Mouse (Mus musculus) kidney, embryonic 14.5 days (tissue): ENCODE results near the gene Gtpbp4. TPM values are rescaled to one million over a fixed set of nuclear protein-coding genes. Genes with fewer than 3 reads are reported as not detected.

Experiments
- ATAC-seq: fragments of 200-750 bp; cut with Nextera tagmentation; 2 replicates; pipeline ENCODE4 v1.8.0; 2017; ENCODE audit warnings: moderate number of reproducible peaks, mild to moderate bottlenecking, moderate TSS enrichment, moderate library complexity; ENCODE audit not compliant: low FRiP score, low TSS enrichment
- H3K27ac ChIP-seq: fragments of 300-500 bp; sonication (generic); 2 replicates; pipeline ENCODE4 v1.5.1; 2014; ENCODE audit warnings: low read depth, mild to moderate bottlenecking, low read length, moderate library complexity, mixed read lengths
- H3K27me3 ChIP-seq: fragments of 300-500 bp; sonication (generic); 2 replicates; pipeline ENCODE4 v1.6.1; 2014; ENCODE audit warnings: mild to moderate bottlenecking, low read length; ENCODE audit not compliant: control insufficient read depth, insufficient read depth
- H3K36me3 ChIP-seq: fragments of 300-500 bp; sonication (generic); 2 replicates; pipeline ENCODE4 v1.6.1; 2014; ENCODE audit warnings: low read length, mixed read lengths; ENCODE audit not compliant: control insufficient read depth, insufficient read depth
- H3K4me1 ChIP-seq: fragments of 300-500 bp; sonication (generic); 2 replicates; pipeline ENCODE4 v1.6.1; 2014; ENCODE audit warnings: low read length, mixed read lengths; ENCODE audit not compliant: control insufficient read depth, insufficient read depth
- H3K4me2 ChIP-seq: fragments of 300-500 bp; sonication (generic); replicated peaks from 2 replicates; pipeline ENCODE4 v1.6.1; 2014; ENCODE audit warnings: low read depth, mild to moderate bottlenecking, low read length
- H3K4me3 ChIP-seq: fragments of 300-500 bp; sonication (generic); 2 replicates; pipeline ENCODE4 v1.5.1; 2014; ENCODE audit warnings: mild to moderate bottlenecking, low read length
- H3K9ac ChIP-seq: fragments of 300-500 bp; sonication (generic); 2 replicates; pipeline ENCODE4 v1.6.1; 2014; ENCODE audit warnings: low read depth, mild to moderate bottlenecking, low read length, moderate library complexity
- H3K9me3 ChIP-seq: fragments of 300-500 bp; sonication (generic); 2 replicates; pipeline ENCODE4 v1.6.1; 2016; ENCODE audit warnings: low read length; ENCODE audit not compliant: control insufficient read depth
- whole genome bisulfite sequencing: fragments of 180-500 bp; shearing (Covaris S2); extraction: QIAGEN DNeasy Blood & Tissue Kit; methylation state at CpG from one replicate; pipeline ENCODE4 v1.1.7; 2014; 5-methylcytosine and 5-hydroxymethylcytosine counted together
- polyA plus RNA-seq: library from polyadenylated mRNA; unstranded; fragments of >200 nt; fragmentation: Nextera tagmentation; extraction: Ambion mirVana; gene quantifications from 2 replicates; pipeline ENCODE4 v1.2.1, GENCODE M21; 2014

Gtpbp4 gene
- polyA plus RNA-seq: 91.3 and 102 TPM in 2 replicates

DNA sequence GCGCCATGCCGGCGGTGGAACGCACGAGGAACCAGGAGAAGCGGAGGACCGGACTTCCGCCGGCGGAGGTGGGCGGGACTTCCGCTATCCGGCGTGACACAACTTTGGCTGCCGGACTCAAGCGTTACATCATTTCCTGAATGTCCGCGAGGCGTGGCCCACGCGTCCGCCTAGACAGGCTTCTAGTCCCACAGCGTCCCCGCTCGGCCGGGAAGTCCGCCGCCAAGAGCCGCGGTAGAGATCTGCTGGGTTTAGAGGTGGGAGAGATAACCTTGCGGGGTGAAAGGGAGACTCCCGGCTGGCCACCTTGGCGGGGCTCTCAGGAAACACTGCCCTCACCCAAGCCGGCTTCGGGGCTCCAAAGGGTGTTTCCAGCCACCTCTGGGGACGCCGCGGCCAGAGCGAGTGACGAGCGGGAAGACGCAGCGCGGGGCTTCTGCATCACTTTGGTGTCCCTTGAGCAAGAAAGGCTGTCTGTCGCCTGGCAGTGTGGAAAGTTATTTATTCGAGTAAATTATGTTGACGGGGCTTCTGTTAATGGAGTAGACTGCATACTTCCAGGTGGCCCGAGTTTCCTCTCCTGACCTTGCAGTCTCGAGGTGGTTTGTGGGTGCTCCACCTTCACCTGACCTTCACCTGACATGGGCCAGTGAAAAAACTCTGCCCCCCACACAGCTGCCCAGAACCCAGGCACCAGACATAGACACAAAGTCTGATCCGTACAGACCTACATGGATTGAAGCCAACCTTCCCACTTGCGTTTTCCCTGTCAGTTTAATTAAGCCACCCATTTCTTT lies at the start of gene Gtpbp4:
Gtpbp4 (minus strand) TSS at position 94 of the 797 bp plus-strand sequence.
- Histone ChIP-seq H3K27me3 (no peaks in the 10 kb centered on the region), H3K9ac (peak within 1 kb of the TSS; percentile 84), H3K27ac (0 out of 2 replicates have a peak within 1 kb of the TSS, but pooled peaks have one; percentile 65), H3K4me3 (peak within 1 kb of the TSS; percentile 93), H3K4me2 (peak within 1 kb of the TSS; percentile 84), H3K36me3 (peaks cover 8% of the 10 kb centered on the region; the same call in 1 of the 2 replicates), H3K9me3 (no peaks in the 10 kb centered on the region), H3K4me1 (peaks cover 7% of the 10 kb centered on the region)
- ATAC-seq: peak; percentile 98
- 1% methylated on average over 51 of the region's 51 CpGs for WGBS

DNA sequence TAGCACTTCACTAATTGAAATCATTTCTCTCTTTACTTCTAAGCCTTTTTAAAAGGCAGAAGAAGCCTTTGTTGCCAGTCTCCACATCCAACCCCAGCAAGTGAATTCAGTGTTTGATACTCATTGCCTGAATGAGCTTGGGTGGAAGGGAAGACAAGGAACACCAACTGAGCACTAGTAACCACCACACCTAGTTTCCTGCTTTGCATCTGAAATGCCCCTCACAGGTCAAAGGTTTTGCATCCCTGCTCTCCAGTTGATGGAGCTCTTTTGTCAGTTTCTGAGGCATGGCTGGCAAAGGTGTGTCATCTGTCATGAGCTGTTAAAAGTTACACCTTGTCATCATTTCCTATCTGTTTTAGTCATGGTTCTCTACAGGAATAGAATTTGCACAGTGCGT lies 48.8 kb upstream of the Gtpbp4 start:
- Histone ChIP-seq H3K4me3 (no peak overlapping the region), H3K9ac (no peak overlapping the region), H3K9me3 (no peaks in the 10 kb centered on the region), H3K36me3 (no peaks in the 10 kb centered on the region), H3K4me1 (no peaks in the 10 kb centered on the region), H3K27me3 (no peaks in the 10 kb centered on the region), H3K4me2 (no peak overlapping the region), H3K27ac (no peak overlapping the region)
- WGBS: 96% methylated on average over 1 of the region's 1 CpGs
- no peak for ATAC-seq

DNA sequence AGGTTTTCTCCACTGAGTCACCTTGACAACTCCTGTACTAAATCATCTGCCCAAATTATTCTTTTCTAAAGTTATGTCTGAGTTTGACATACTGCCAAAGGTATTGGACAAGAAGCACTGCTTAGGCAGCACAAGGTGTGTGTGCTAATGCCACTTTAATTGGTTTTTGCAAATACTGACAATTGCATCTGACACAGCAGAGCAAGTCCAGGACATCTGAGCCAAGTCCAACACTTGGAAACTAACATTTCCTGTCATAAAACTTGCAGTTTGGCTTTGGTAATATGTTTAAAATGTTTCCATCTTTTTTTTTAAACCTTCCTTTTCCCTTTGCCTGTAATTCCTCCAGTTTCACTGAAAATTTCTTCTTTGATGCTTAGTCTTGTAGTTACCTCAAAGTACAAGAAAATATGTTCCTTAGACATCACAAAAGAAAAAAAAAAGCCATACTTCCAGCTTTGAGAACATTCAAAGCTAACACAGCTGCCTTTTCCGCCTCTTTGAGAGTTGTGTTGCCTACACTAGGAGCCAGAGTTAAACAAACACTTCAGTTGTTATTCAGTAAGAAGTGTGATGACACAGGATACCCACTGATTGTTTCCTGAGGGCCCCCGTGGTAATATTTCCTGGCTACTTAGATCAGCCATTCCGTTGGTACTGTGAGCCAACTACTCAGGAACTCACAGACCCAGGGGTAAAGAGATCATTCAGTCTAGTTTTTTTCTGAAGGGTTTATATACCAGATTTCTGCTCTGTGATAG lies 47.6 kb upstream of the Gtpbp4 start:
- no peak for ATAC-seq
- H3K27ac ChIP-seq: 0 out of 2 replicates have a peak overlapping the region, but pooled peaks have one; percentile 30

DNA sequence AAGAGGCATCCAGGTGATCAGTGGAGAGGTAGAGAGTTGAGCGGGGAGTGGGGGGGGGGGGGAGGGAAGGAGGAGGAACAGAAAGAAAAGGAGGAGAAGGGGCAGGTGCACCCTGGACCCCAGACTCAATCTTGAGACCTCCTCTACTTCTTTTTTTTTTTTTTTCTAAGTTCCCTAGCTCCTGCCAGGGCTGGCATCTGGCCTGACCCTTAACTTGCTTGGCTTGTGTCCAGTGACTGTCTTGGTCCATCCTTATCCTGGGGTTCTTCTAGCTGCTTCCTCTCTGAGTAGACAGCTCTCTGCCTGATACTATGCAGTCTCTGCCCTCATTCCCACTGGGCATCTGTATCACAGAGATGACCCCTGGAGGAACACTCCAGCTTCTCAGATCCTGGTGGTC lies 44.7 kb upstream of the Gtpbp4 start:
- Histone ChIP-seq H3K9me3 (no peaks in the 10 kb centered on the region; the same call in 1 of the 2 replicates), H3K9ac (no peak overlapping the region), H3K4me3 (no peak overlapping the region), H3K36me3 (no peaks in the 10 kb centered on the region), H3K27ac (no peak overlapping the region), H3K4me1 (no peaks in the 10 kb centered on the region), H3K27me3 (no peaks in the 10 kb centered on the region), H3K4me2 (no peak overlapping the region)
- ATAC-seq: no peak
- WGBS: no CpG with 5 or more reads among the region's 1 CpGs

More for the DNA sequence above, 47.6 kb upstream of the Gtpbp4 start:
- no peak overlapping the region for H3K4me2 ChIP-seq
- no peaks in the 10 kb centered on the region for H3K27me3 ChIP-seq
- WGBS: 16% methylated on average over 3 of the region's 3 CpGs
- H3K4me1 ChIP-seq: no peaks in the 10 kb centered on the region
- H3K4me3 ChIP-seq: no peak overlapping the region
- no peak overlapping the region for H3K9ac ChIP-seq
- H3K36me3 ChIP-seq: no peaks in the 10 kb centered on the region
- H3K9me3 ChIP-seq: no peaks in the 10 kb centered on the region

DNA sequence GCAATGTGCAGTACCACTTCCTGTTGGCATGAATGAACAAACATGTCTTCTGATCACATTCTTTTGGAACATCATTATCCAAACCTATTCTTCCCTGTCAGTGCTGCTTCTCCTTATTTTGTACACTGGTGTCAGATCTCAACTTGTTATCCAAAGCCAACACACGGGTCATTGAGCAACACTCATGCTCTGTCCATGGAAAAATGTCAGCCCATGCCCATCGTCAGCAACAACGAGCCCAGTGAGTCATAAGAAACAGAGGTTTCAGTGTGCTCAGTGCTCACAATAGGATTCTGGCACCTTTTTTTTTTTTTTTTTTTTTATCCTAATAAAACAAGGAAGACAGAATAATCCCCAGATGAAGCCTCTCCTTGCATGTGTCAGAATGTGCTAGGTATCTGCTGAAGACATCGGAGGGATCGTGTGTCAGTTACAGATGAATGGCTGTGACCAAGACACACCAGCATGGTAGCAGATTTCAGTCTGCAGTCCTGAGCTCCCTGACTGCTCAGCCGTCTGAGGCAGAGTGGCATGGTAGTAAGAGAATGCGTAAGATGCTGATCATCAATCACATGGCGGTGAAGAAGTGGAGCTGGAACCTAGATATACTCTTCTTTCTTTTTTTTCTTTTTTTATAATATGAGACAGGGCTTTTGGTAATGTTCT lies 36.2 kb upstream of the Gtpbp4 start:
- 41% methylated on average over 8 of the region's 8 CpGs for WGBS
- H3K36me3 ChIP-seq: no peaks in the 10 kb centered on the region
- peak; percentile 91 for ATAC-seq
- no peak overlapping the region for H3K9ac ChIP-seq
- no peak overlapping the region for H3K27ac ChIP-seq
- no peaks in the 10 kb centered on the region for H3K4me1 ChIP-seq
- no peak overlapping the region for H3K4me3 ChIP-seq
- H3K4me2 ChIP-seq: no peak overlapping the region
- H3K9me3 ChIP-seq: no peaks in the 10 kb centered on the region; the same call in 1 of the 2 replicates
- H3K27me3 ChIP-seq: no peaks in the 10 kb centered on the region

DNA sequence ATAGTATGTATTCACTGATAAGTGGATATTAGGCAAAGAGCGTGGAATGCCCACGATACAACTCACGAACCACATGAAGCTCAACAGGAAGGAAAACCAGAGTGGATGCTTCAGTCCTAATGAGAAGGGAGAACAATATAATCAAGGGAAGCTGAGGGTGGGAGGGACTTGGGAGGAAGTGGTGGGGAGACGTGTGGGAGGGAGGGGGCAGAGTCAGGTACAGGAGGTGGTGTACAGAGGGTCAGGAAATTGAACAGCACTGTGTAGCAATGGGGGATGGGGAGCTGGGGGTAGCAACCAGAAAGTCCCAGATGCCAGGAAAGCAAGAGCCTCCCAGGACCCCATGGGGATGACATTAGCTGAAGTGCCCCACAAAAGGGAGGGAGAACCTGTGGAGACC lies 34.5 kb upstream of the Gtpbp4 start:
- H3K36me3 ChIP-seq: no peaks in the 10 kb centered on the region
- H3K27me3 ChIP-seq: no peaks in the 10 kb centered on the region
- H3K4me3 ChIP-seq: no peak overlapping the region
- no peak overlapping the region for H3K27ac ChIP-seq
- no peaks in the 10 kb centered on the region for H3K4me1 ChIP-seq
- no peak overlapping the region for H3K4me2 ChIP-seq
- H3K9ac ChIP-seq: no peak overlapping the region
- H3K9me3 ChIP-seq: no peaks in the 10 kb centered on the region
- no peak for ATAC-seq
- WGBS: 70% methylated on average over 4 of the region's 4 CpGs

DNA sequence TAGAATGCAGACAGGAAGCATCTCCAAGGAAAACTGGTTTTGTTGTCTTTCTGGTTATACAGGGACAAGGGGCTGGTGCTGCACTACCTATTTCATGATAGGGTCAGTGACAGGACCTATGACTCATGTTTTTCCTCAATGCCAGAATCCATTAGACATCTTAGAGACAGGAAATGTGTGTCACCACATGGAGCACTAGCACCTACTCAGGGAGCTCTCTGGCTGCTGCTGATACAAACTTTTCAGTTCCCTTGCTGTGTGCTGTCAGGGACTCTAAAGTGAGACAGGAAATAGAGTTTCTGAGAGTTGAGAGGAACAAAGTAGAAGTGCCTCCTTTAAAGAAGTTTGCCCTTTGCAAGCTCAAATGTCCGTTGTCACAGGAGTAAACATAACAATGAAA lies 31.4 kb upstream of the Gtpbp4 start:
- H3K4me2 ChIP-seq: no peak overlapping the region
- H3K9me3 ChIP-seq: no peaks in the 10 kb centered on the region
- no peaks in the 10 kb centered on the region for H3K36me3 ChIP-seq
- no peak overlapping the region for H3K9ac ChIP-seq
- no peaks in the 10 kb centered on the region for H3K4me1 ChIP-seq
- no peak for ATAC-seq
- H3K27me3 ChIP-seq: no peaks in the 10 kb centered on the region
- 66% methylated on average over 1 of the region's 1 CpGs for WGBS
- no peak overlapping the region for H3K27ac ChIP-seq
- H3K4me3 ChIP-seq: no peak overlapping the region

DNA sequence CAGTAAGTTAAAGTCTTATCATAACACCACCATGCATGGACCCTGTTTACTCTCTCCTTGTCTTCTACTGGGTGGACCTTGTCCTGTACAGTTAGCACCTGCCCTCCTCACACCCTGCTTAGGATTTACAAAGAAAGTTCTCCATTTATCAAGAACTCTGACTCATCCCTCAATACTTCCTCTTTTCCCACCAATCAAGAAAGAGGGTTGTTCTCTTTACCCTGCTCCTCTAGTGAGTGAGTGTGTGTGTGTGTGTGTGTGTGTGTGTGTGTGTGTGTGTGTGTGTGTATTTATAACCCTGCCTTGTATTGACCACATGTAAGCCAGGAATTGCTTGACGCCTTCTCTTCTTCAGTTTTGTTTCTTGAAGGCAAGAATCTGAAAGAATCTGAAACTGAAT lies 26.7 kb upstream of the Gtpbp4 start:
- H3K4me3 ChIP-seq: no peak overlapping the region
- H3K4me2 ChIP-seq: no peak overlapping the region
- H3K9me3 ChIP-seq: no peaks in the 10 kb centered on the region
- no peak overlapping the region for H3K9ac ChIP-seq
- H3K36me3 ChIP-seq: no peaks in the 10 kb centered on the region
- H3K27ac ChIP-seq: no peak overlapping the region
- H3K4me1 ChIP-seq: no peaks in the 10 kb centered on the region
- WGBS: 84% methylated on average over 1 of the region's 1 CpGs
- no peaks in the 10 kb centered on the region for H3K27me3 ChIP-seq
- no peak for ATAC-seq
